Mouse (Mus musculus) megakaryocyte, embryonic 14.5 days (primary cell): ENCODE data around the gene Spata2.

Experiments
- FLI1 ChIP-seq: IDR thresholded peaks from 2 replicates; pipeline ENCODE4 v1.6.1; 2012; ENCODE audit warnings: low read length, inconsistent platforms, mixed read lengths
- GATA1 ChIP-seq: IDR thresholded peaks from 3 replicates; pipeline ENCODE4 v1.6.1; 2012; ENCODE audit warnings: mixed read lengths, low read length, inconsistent platforms, borderline replicate concordance

GRCm38 (mm10) chr2:167542361-167542760, 49.7 kb upstream of the Spata2 start:
- no peak for TF ChIP-seq GATA1
- no peak for TF ChIP-seq FLI1
